Mouse (Mus musculus) left cerebral cortex, adult 18-20 months (tissue): ENCODE data around the gene Ppp2r2d. TPM values are rescaled to one million over a fixed set of nuclear protein-coding genes. Genes with fewer than 3 reads are reported as not detected.

ENCODE experiments used
- DNase-seq, 2 experiments: peaks; one replicate each; pipeline ENCODE4 v3.0.0; 2021 to 2022; ENCODE audit warnings: low spot score in 2 of 2, mixed read lengths in 1 of 2
- total RNA-seq, 2 experiments: library from RNA; stranded (reverse); gene quantifications; 2 replicates each; pipeline ENCODE4 v1.2.3; 2021

Gene Ppp2r2d
- total RNA-seq, 2 experiments from 2014 or later = 73.4 to 75.4 TPM

- no peak for DNase-seq
Observed at GRCm38 (mm10) chr7:138854201-138854600, 8.3 kb downstream of the Ppp2r2d start.

- DNase-seq = no peak
Observed at GRCm38 (mm10) chr7:138856670-138857069, 10.8 kb downstream of the Ppp2r2d start.

GRCm38 (mm10) chr7:138863950-138864572, 18.2 kb downstream of the Ppp2r2d start:
- no peak for DNase-seq

GRCm38 (mm10) chr7:138864776-138865175, 18.9 kb downstream of the Ppp2r2d start:
- no peak for DNase-seq

GRCm38 (mm10) chr7:138867286-138867685, 21.4 kb downstream of the Ppp2r2d start:
- no peak for DNase-seq

- DNase-seq = no peak
Observed at GRCm38 (mm10) chr7:138868316-138868715, 22.4 kb downstream of the Ppp2r2d start.

GRCm38 (mm10) chr7:138872956-138873355, 27.1 kb downstream of the Ppp2r2d start:
- no peak for DNase-seq

GRCm38 (mm10) chr7:138875031-138875430, 29.2 kb downstream of the Ppp2r2d start:
- DNase-seq = no peak

GRCm38 (mm10) chr7:138883724-138884123, 37.8 kb downstream of the Ppp2r2d start:
- DNase-seq = no peak

GRCm38 (mm10) chr7:138885365-138886289, 39.7 kb downstream of the Ppp2r2d start:
- DNase-seq = no peak

- DNase-seq = no peak
Observed at GRCm38 (mm10) chr7:138898122-138898521, 52.2 kb downstream of the Ppp2r2d start.

- no peak for DNase-seq
Observed at GRCm38 (mm10) chr7:138898743-138899142, 52.9 kb downstream of the Ppp2r2d start.

GRCm38 (mm10) chr7:138903886-138904435, 58.1 kb downstream of the Ppp2r2d start:
- no peak for DNase-seq

- no peak for DNase-seq
Observed at GRCm38 (mm10) chr7:138906441-138906840, 60.6 kb downstream of the Ppp2r2d start.

- DNase-seq = peak; percentile 32 to 36
Observed at GRCm38 (mm10) chr7:138907043-138907442, 61.2 kb downstream of the Ppp2r2d start.

GRCm38 (mm10) chr7:138907976-138908375, 62.1 kb downstream of the Ppp2r2d start:
- DNase-seq = no peak

GRCm38 (mm10) chr7:138908768-138909276, 62.9 kb downstream of the Ppp2r2d start:
- DNase-seq = no peak

GRCm38 (mm10) chr7:138909277-138910192, 63.7 kb downstream of the Ppp2r2d start, which contains the start of gene Bnip3:
Bnip3 (minus strand) TSS chr7:138909519.
- DNase-seq = peak; percentile 78 to 82

GRCm38 (mm10) chr7:138910193-138910562, 64.3 kb downstream of the Ppp2r2d start:
- no peak for DNase-seq

- no peak for DNase-seq
Observed at GRCm38 (mm10) chr7:138913616-138914015, 67.7 kb downstream of the Ppp2r2d start.
